Mouse (Mus musculus): ENCODE measurements at regions not wholly inside any gene's neighbourhood (a gene's known extent, or its start where the extent isn't known, plus 50 kb on each side); places are given as distances from the start of the nearest gene placed in this dataset.

- Histone ChIP-seq H3K27ac (ENCODE audit: insufficient read depth, low read depth, low read length) (peak overlapping the region; percentile 26; the same call in 1 of the 2 replicates), H3K4me3 (ENCODE audit: insufficient read depth, low read depth, low read length) (no peak overlapping the region), H3K4me1 (ENCODE audit: control insufficient read depth, insufficient read depth, low read length) (no peaks in the 10 kb centered on the region)
- 31% methylated on average over 3 of the region's 3 CpGs for WGBS
- no peak for TF ChIP-seq POLR2A (IDR thresholded peaks at IDR 0.05; ENCODE audit: insufficient read depth, low read depth, low read length)
- no peak for TF ChIP-seq CTCF (IDR thresholded peaks at IDR 0.05; ENCODE audit: insufficient read depth, low read depth, low read length)
These were observed 362.4 kb upstream of the Vrk2 start for GRCm38 (mm10) chr11:26956153-26956552.

- Histone ChIP-seq H3K27ac (ENCODE audit: insufficient read depth, low read depth, low read length) (no peak overlapping the region), H3K4me1 (ENCODE audit: control insufficient read depth, insufficient read depth, low read length) (no peaks in the 10 kb centered on the region), H3K4me3 (ENCODE audit: insufficient read depth, low read depth, low read length) (no peak overlapping the region)
- 32% methylated on average over 3 of the region's 3 CpGs for whole genome bisulfite sequencing
- no peak for TF ChIP-seq CTCF (IDR thresholded peaks at IDR 0.05; ENCODE audit: insufficient read depth, low read depth, low read length)
- no peak for TF ChIP-seq POLR2A (IDR thresholded peaks at IDR 0.05; ENCODE audit: insufficient read depth, low read depth, low read length)
These were observed 338.0 kb upstream of the Vrk2 start for GRCm38 (mm10) chr11:26931766-26932165.

GRCm38 (mm10) chr11:26907099-26907498 lies 313.3 kb upstream of the Vrk2 start:
- TF ChIP-seq CTCF (IDR thresholded peaks at IDR 0.05; ENCODE audit: insufficient read depth, low read depth, low read length) (no peak), POLR2A (IDR thresholded peaks at IDR 0.05; ENCODE audit: insufficient read depth, low read depth, low read length) (no peak)
- H3K4me3 ChIP-seq (ENCODE audit: insufficient read depth, low read depth, low read length): no peak overlapping the region
- 74% methylated on average over 3 of the region's 3 CpGs for WGBS
- no peaks in the 10 kb centered on the region for H3K4me1 ChIP-seq (ENCODE audit: control insufficient read depth, insufficient read depth, low read length)
- H3K27ac ChIP-seq (ENCODE audit: insufficient read depth, low read depth, low read length): no peak overlapping the region

- no peak overlapping the region for H3K4me3 ChIP-seq (ENCODE audit: insufficient read depth, low read depth, low read length)
- no peaks in the 10 kb centered on the region for H3K4me1 ChIP-seq (ENCODE audit: control insufficient read depth, insufficient read depth, low read length)
- WGBS: 42% methylated on average over 6 of the region's 6 CpGs
- no peak overlapping the region for H3K27ac ChIP-seq (ENCODE audit: insufficient read depth, low read depth, low read length)
- TF ChIP-seq POLR2A (IDR thresholded peaks at IDR 0.05; ENCODE audit: insufficient read depth, low read depth, low read length): no peak
- TF ChIP-seq CTCF (IDR thresholded peaks at IDR 0.05; ENCODE audit: insufficient read depth, low read depth, low read length): no peak
These were observed 287.8 kb upstream of the Vrk2 start for GRCm38 (mm10) chr11:26881635-26882034.

All from olfactory bulb, adult 2 months (tissue).